Mouse (Mus musculus): ENCODE data around the gene Ambra1. TPM values are rescaled to one million over a fixed set of nuclear protein-coding genes. Genes with fewer than 3 reads are reported as not detected.

The Ambra1 gene
- total and polyA plus RNA-seq, 3 experiments = 15.8 to 27.1 (median 21.9) TPM

DNA sequence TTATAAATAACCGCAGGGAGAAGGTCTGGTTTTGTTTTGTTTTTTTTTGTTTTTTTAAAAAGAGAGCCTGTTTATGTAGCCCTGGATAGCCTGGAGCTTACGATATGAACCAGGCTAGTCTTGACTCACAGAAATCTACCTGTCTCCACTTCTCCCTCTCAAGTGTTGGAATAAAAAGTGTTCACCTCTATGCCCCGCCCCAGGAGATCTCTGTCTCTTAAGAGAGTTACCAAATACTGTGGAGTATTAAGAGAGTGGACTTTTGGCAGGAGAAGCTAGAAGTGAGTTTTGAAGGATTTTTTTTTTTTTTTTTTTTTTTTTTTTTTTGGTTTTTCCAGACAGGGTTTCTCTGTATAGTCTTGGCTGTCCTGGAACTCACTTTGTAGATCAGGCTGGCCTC is 65.2 kb downstream of the Ambra1 start:
- Histone ChIP-seq H3K9me3 (replicated peaks; ENCODE audit: low read length) (no peaks in the 10 kb centered on the region), H3K4me3 (replicated peaks in 1 of 3; ENCODE audit: low read depth in 2 of 3, low read length in 2 of 3, poor library complexity in 1 of 3) (no peak overlapping the region), H3K4me2 (ENCODE audit: insufficient read depth, low read depth, poor library complexity, severe bottlenecking) (no peak overlapping the region), H3K36me3 (replicated peaks in 1 of 2; ENCODE audit: control insufficient read depth in 1 of 2, insufficient read depth in 1 of 2, low read length in 1 of 2) (peaks cover 0 to 9% of the 10 kb centered on the region in 2 experiments), H3K9ac (ENCODE audit: insufficient read depth, low read depth) (no peak overlapping the region), H3K79me2 (replicated peaks; ENCODE audit: control insufficient read depth, extremely low read depth, insufficient read depth, poor library complexity, severe bottlenecking) (peaks cover 4% of the 10 kb centered on the region; the same call in 1 of the 2 replicates), H3K27ac (ENCODE audit: insufficient read depth, low read depth) (no peak overlapping the region), H3K4me1 (ENCODE audit: control insufficient read depth in 1 of 2, insufficient read depth in 2 of 2) (peaks cover 3 to 17% of the 10 kb centered on the region in 2 experiments; a peak in 3 of 4 replicates), H3K27me3 (replicated peaks) (no peaks in the 10 kb centered on the region)
- TF ChIP-seq EP300 (IDR thresholded peaks at IDR 0.05; ENCODE audit: low read length) = no peak
- TF ChIP-seq NRF1 (IDR thresholded peaks at IDR 0.05; ENCODE audit: low read depth, low read length) = no peak
- TF ChIP-seq MEF2A (IDR thresholded peaks at IDR 0.05; ENCODE audit: borderline replicate concordance, low read depth, low read length) = no peak
- no peak for TF ChIP-seq CHD2 (IDR thresholded peaks at IDR 0.05; ENCODE audit: low read length)
- TF ChIP-seq UBTF (IDR thresholded peaks at IDR 0.05; ENCODE audit: low read depth, low read length) = no peak
- no peak for TF ChIP-seq MAZ (IDR thresholded peaks at IDR 0.05; ENCODE audit: low read depth, low read length)
- no peak for TF ChIP-seq BHLHE40 (IDR thresholded peaks at IDR 0.05; ENCODE audit: low read depth, low read length)
- TF ChIP-seq NELFE (IDR thresholded peaks at IDR 0.05; ENCODE audit: low read depth, low read length) = no peak
- no peak for TF ChIP-seq RCOR1 (conservative IDR thresholded peaks at IDR 0.05; ENCODE audit: low read depth, low read length)
- no peak for TF ChIP-seq ZC3H11A (IDR thresholded peaks at IDR 0.05; ENCODE audit: low read depth, low read length)
- no peak for TF ChIP-seq IRF4 (IDR thresholded peaks at IDR 0.05; ENCODE audit: low read depth, low read length)
- no peak for TF ChIP-seq HCFC1 (IDR thresholded peaks at IDR 0.05; ENCODE audit: low read depth, low read length)
- no peak for TF ChIP-seq MAX (IDR thresholded peaks at IDR 0.05; ENCODE audit: low read length)
- no peak for TF ChIP-seq USF1 (IDR thresholded peaks at IDR 0.05; ENCODE audit: low read depth, low read length)
- in situ Hi-C loops (cut with MboI; ENCODE audit: low pct_ligation_motif_present, low pct_unique_long_range_greater_than_20kb, low sequenced_read_pairs) (no loop called here), dilution Hi-C loops (cut with MboI; ENCODE audit: extremely low pct_ligation_motif_present, extremely low pct_unique_long_range_greater_than_20kb, low sequenced_read_pairs) (no loop called here)
- no peak for DNase-seq (ENCODE audit: extremely low read depth)

- no peak overlapping the region for H3K4me3 ChIP-seq (replicated peaks in 1 of 3; ENCODE audit: low read depth in 2 of 3, low read length in 2 of 3, poor library complexity in 1 of 3)
- H3K4me1 ChIP-seq (ENCODE audit: control insufficient read depth in 1 of 2, insufficient read depth in 2 of 2) = no peaks in the 10 kb centered on the region
- no peaks in the 10 kb centered on the region for H3K9me3 ChIP-seq (replicated peaks; ENCODE audit: low read length)
- H3K27me3 ChIP-seq (replicated peaks) = no peaks in the 10 kb centered on the region
- H3K9ac ChIP-seq (ENCODE audit: insufficient read depth, low read depth) = no peak overlapping the region
- TF ChIP-seq CHD1 (IDR thresholded peaks at IDR 0.05; ENCODE audit: low read depth, low read length) (no peak), ZC3H11A (IDR thresholded peaks at IDR 0.05; ENCODE audit: low read depth, low read length) (no peak), KAT2A (IDR thresholded peaks at IDR 0.05; ENCODE audit: insufficient replicate concordance, low read length) (no peak), NELFE (IDR thresholded peaks at IDR 0.05; ENCODE audit: low read depth, low read length) (no peak), TBP (conservative IDR thresholded peaks at IDR 0.05; ENCODE audit: low read depth, low read length) (no peak), ETS1 (conservative IDR thresholded peaks at IDR 0.05; ENCODE audit: low read depth, low read length) (no peak), MEF2A (IDR thresholded peaks at IDR 0.05; ENCODE audit: borderline replicate concordance, low read depth, low read length) (no peak), SIN3A (IDR thresholded peaks at IDR 0.05; ENCODE audit: low read length) (no peak), GABPA (IDR thresholded peaks at IDR 0.05; ENCODE audit: insufficient replicate concordance, low read depth, low read length) (no peak), ZNF384 (IDR thresholded peaks at IDR 0.05; ENCODE audit: low read depth, low read length) (no peak), ELF1 (IDR thresholded peaks at IDR 0.05; ENCODE audit: low read depth, low read length) (no peak), EP300 (IDR thresholded peaks at IDR 0.05; ENCODE audit: low read length) (no peak), POLR2AphosphoS2 (IDR thresholded peaks at IDR 0.05; ENCODE audit: low read depth, low read length) (no peak), PAX5 (IDR thresholded peaks at IDR 0.05; ENCODE audit: low read length) (no peak), MAZ (IDR thresholded peaks at IDR 0.05; ENCODE audit: low read depth, low read length) (no peak), IRF4 (IDR thresholded peaks at IDR 0.05; ENCODE audit: low read depth, low read length) (no peak), JUND (conservative IDR thresholded peaks at IDR 0.05; ENCODE audit: low read depth, low read length) (no peak), MXI1 (IDR thresholded peaks at IDR 0.05; ENCODE audit: low read depth, low read length) (no peak), ZMIZ1 (IDR thresholded peaks at IDR 0.05; ENCODE audit: low read depth, low read length) (no peak), RCOR1 (conservative IDR thresholded peaks at IDR 0.05; ENCODE audit: low read depth, low read length) (no peak)
- no peak overlapping the region for H3K27ac ChIP-seq (ENCODE audit: insufficient read depth, low read depth)
- H3K4me2 ChIP-seq (ENCODE audit: insufficient read depth, low read depth, poor library complexity, severe bottlenecking) = no peak overlapping the region
- DNase-seq (ENCODE audit: extremely low read depth) = no peak
- dilution Hi-C loops (cut with MboI; ENCODE audit: extremely low pct_ligation_motif_present, extremely low pct_unique_long_range_greater_than_20kb, low sequenced_read_pairs) = no loop called here
- H3K36me3 ChIP-seq (replicated peaks in 1 of 2; ENCODE audit: control insufficient read depth in 1 of 2, insufficient read depth in 1 of 2, low read length in 1 of 2) = peaks cover 14 to 50% of the 10 kb centered on the region in 2 experiments
- in situ Hi-C loops (cut with MboI; ENCODE audit: low pct_ligation_motif_present, low pct_unique_long_range_greater_than_20kb, low sequenced_read_pairs) = no loop called here
- H3K79me2 ChIP-seq (replicated peaks; ENCODE audit: control insufficient read depth, extremely low read depth, insufficient read depth, poor library complexity, severe bottlenecking) = 0 out of 2 replicates have a peak, but pooled peaks cover 3% of the 10 kb centered on the region
Observed at GRCm38 (mm10) chr2:91811433-91811832, 81.5 kb downstream of the Ambra1 start.
